Mouse (Mus musculus) kidney, embryonic 16.5 days (tissue): ENCODE measurements around the gene Ankrd34a. TPM values are rescaled to one million over a fixed set of nuclear protein-coding genes. Genes with fewer than 3 reads are reported as not detected.
A peak's percentile ranks its signal among the peaks of the same experiment; 100 is the strongest.
"Not testable (repeated sequence)": the region's sequence is repeated elsewhere in the genome, so short reads cannot be mapped to it uniquely, and the experiment has no call there.

Experiments used
- ATAC-seq: fragments of 200-750 bp; cut with Nextera tagmentation; 2 replicates; pipeline ENCODE4 v1.8.0; 2017; ENCODE audit warnings: moderate TSS enrichment; ENCODE audit not compliant: low FRiP score, low TSS enrichment
- H3K27ac ChIP-seq: fragments of 300-500 bp; sonication (generic); 2 replicates; pipeline ENCODE4 v1.5.1; 2014; ENCODE audit warnings: low read length
- H3K27me3 ChIP-seq: fragments of 300-500 bp; sonication (generic); 2 replicates; pipeline ENCODE4 v1.6.1; 2014; ENCODE audit warnings: low read length, control low read depth, mixed read lengths; ENCODE audit not compliant: insufficient read depth
- H3K36me3 ChIP-seq: fragments of 300-500 bp; sonication (generic); 2 replicates; pipeline ENCODE4 v1.6.1; 2014; ENCODE audit warnings: low read length, control low read depth, mixed read lengths; ENCODE audit not compliant: insufficient read depth
- H3K4me1 ChIP-seq: fragments of 300-500 bp; sonication (generic); 2 replicates; pipeline ENCODE4 v1.6.1; 2014; ENCODE audit warnings: low read length, control low read depth, mixed read lengths; ENCODE audit not compliant: insufficient read depth
- H3K4me2 ChIP-seq: fragments of 300-500 bp; sonication (generic); replicated peaks from 2 replicates; pipeline ENCODE4 v1.6.1; 2014; ENCODE audit warnings: low read depth, low read length
- H3K4me3 ChIP-seq: fragments of 300-500 bp; sonication (generic); 2 replicates; pipeline ENCODE4 v1.5.1; 2014; ENCODE audit warnings: mild to moderate bottlenecking, low read length
- H3K9ac ChIP-seq: fragments of 300-500 bp; sonication (generic); replicated peaks from 2 replicates; pipeline ENCODE4 v1.6.1; 2014; ENCODE audit warnings: low read length
- H3K9me3 ChIP-seq: fragments of 300-500 bp; sonication (generic); 2 replicates; pipeline ENCODE4 v1.6.1; 2016; ENCODE audit warnings: low read length, control low read depth
- WGBS: fragments of 180-500 bp; shearing (Covaris S2); extraction: QIAGEN DNeasy Blood & Tissue Kit; methylation state at CpG from one replicate; pipeline ENCODE4 v1.1.7; 2014; 5-methylcytosine and 5-hydroxymethylcytosine counted together
- polyA plus RNA-seq: library from polyadenylated mRNA; unstranded; fragments of >200 nt; fragmentation: Nextera tagmentation; extraction: Ambion mirVana; gene quantifications from 2 replicates; pipeline ENCODE4 v1.2.1, GENCODE M21; 2015

Ankrd34a gene
- polyA plus RNA-seq, 1 experiment from 2014 or later = 2.2 TPM

DNA sequence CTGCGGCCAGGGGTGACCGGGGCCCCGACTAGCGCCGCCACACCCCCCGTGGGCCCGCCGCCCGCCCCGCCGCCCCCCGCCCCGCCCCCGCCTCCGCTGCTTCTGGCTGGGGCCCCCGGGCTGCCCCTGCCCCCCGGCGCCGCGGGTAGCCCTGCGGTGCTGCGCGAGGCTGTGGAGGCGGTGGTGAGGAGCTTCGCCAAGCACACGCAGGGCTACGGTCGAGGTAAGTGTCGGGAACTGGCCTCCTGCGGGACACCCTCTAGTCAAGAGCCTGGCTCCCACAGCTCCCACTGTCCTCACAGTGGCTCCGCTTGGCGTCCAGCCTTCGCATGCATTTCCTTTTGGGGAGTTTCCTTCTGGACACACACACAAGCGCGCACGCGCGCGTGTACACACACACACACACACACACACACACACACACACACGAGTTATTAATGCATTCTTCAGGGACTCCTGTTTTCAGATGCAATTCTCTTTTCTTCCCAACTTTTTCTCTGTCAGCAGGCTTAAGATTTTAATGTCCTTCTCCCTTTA lies 4.9 kb downstream of the Ankrd34a start:
- H3K4me2 ChIP-seq = peak overlapping the region; percentile 73
- peak overlapping the region; percentile 71 for H3K4me3 ChIP-seq
- no peaks in the 10 kb centered on the region for H3K36me3 ChIP-seq
- peak overlapping the region; percentile 94 for H3K27ac ChIP-seq
- H3K9ac ChIP-seq = peak overlapping the region; percentile 81
- peaks cover 15% of the 10 kb centered on the region for H3K27me3 ChIP-seq
- no peaks in the 10 kb centered on the region for H3K9me3 ChIP-seq
- peak; percentile 56 for ATAC-seq
- 1% methylated on average over 33 of the region's 40 CpGs for WGBS
- H3K4me1 ChIP-seq = peaks cover 39% of the 10 kb centered on the region

DNA sequence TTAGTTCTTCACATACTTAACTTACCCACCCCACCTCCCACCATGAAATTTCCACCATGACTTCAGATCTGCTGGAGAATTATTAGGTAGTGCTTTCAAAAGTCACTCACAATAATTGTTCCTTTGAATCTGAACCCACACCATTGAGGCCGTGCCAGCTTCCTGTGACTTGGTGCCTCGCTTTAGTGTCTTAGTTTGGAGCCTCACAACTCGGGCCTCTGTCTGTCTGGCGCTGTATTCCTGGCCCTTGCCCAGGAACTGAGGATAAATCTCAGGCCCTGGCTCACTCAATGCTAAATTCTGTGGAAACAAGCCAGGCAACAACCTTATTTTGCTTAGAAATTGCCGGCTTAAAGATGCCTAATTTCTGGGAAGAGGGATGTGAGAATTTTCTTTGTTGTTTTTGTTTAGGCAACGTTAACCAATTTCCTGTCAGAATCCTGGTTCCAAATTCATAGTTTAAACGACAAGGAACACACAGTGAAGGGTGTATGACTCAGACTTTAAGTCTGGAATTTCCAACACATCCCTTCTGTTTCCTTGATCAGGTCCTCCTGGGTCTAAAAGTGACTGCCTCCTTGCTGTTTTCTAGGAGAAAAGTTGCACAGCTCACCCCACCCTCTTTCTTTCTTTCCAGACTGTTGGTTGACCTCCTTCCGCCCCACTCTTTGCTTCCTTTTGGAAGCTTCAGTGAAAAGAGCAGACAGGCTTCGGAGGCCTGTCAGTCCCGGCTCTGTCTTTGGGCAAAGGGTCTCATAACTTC lies 5.7 kb downstream of the Ankrd34a start:
- Histone ChIP-seq H3K27me3 (peaks cover 10% of the 10 kb centered on the region), H3K9me3 (no peaks in the 10 kb centered on the region), H3K36me3 (no peaks in the 10 kb centered on the region), H3K4me3 (peak overlapping the region; percentile 71), H3K4me2 (peak overlapping the region; percentile 73), H3K9ac (peak overlapping the region; percentile 81), H3K4me1 (peaks cover 31% of the 10 kb centered on the region), H3K27ac (peak overlapping the region; percentile 94)
- ATAC-seq = no peak
- WGBS = 21% methylated on average over 10 of the region's 10 CpGs

DNA sequence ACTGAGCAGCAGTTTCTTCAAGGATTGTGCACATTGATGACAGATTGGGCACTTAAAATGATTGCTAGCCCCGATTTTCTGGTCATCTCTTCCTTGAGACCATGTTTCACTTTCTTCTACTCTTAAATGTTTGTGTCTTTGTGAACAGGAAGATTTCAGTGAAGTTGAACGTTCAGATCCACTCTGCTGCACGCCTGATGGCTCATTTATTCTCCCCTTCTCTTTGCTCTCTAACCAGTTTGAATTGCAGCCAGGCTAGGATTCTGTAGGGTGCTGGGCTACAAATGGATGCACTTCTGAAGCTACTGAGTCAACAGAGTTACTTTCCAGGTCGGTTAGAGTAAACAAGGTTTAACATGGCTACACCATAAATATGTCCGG lies 6.3 kb downstream of the Ankrd34a start:
- no peak for ATAC-seq
- Histone ChIP-seq H3K4me2 (peak overlapping the region; percentile 73), H3K9me3 (no peaks in the 10 kb centered on the region), H3K4me1 (peaks cover 27% of the 10 kb centered on the region), H3K9ac (peak overlapping the region; percentile 81), H3K27me3 (peaks cover 10% of the 10 kb centered on the region), H3K4me3 (peak overlapping the region; percentile 71), H3K36me3 (no peaks in the 10 kb centered on the region), H3K27ac (peak overlapping the region; percentile 94)
- 14% methylated on average over 5 of the region's 5 CpGs for WGBS

DNA sequence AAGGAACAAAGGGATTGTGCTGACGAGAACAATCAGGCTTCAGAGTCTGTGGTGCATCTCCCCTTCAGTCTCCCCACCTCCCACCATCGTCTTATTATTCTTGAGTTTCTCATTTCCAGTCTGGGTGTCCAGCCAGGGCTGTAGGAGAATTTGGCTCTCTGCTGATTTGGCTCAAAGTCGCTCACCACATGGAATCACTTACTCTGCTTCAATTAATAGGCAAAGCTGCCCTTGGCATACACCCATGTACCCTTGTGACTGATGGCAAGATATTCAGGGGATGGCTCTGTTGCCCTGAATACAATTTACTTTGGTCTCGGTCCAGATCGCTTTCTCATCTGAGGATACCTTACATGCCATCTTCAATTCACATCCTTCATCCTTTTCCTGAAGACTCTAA lies 6.9 kb downstream of the Ankrd34a start:
- peak overlapping the region; percentile 71 for H3K4me3 ChIP-seq
- peak overlapping the region; percentile 81 for H3K9ac ChIP-seq
- peak overlapping the region; percentile 73 for H3K4me2 ChIP-seq
- H3K9me3 ChIP-seq = no peaks in the 10 kb centered on the region
- peak overlapping the region; percentile 94 for H3K27ac ChIP-seq
- peaks cover 21% of the 10 kb centered on the region for H3K4me1 ChIP-seq
- no peaks in the 10 kb centered on the region for H3K36me3 ChIP-seq
- 55% methylated on average over 5 of the region's 5 CpGs for WGBS
- H3K27me3 ChIP-seq = peaks cover 10% of the 10 kb centered on the region
- ATAC-seq = no peak

DNA sequence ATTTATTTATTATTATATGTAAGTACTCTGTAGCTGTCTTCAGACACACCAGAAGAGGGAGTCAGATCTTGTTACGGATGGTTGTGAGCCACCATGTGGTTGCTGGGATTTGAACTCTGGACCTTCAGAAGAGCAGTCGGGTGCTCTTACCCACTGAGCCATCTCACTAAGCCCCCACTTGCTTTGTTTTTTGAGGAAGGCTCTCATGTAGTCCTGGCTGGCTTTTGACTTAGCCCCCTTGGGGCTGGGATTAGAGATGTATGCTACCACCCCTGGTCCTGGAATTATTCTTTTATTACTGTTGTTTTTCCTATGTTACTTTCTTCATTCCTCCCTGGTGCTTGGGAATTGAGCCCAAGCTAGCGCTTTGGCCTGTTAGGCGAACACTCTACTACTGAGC lies 9.6 kb downstream of the Ankrd34a start:
- WGBS = 84% methylated on average over 3 of the region's 4 CpGs
- not testable (repeated sequence) for H3K9ac ChIP-seq, H3K27ac ChIP-seq, H3K9me3 ChIP-seq, H3K4me3 ChIP-seq, ATAC-seq, H3K27me3 ChIP-seq, H3K36me3 ChIP-seq, H3K4me2 ChIP-seq
- peaks cover 12% of the 10 kb centered on the region for H3K4me1 ChIP-seq

DNA sequence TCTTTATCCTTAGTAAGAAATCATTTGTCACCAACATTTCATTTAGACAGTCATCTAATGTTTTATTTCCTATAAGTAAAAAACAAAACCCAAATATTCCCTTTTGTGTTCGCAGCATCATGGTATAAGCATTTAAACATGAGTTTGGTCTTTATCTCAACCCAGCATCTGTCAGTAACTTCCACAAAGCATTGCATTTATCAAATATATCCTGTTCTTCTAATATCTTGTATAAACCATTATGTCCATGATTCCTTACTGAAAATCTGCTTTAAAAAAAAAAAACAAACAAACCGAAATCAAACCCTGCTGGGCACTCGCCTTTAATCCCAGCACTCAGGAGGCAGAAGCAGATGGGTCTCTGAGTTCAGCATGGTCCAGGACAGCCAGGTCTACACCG lies 10.2 kb downstream of the Ankrd34a start:
- no peak overlapping the region for H3K9ac ChIP-seq
- no peak overlapping the region for H3K4me2 ChIP-seq
- no peak for ATAC-seq
- no peaks in the 10 kb centered on the region for H3K9me3 ChIP-seq
- H3K4me1 ChIP-seq = peaks cover 12% of the 10 kb centered on the region
- H3K27me3 ChIP-seq = no peaks in the 10 kb centered on the region
- no peaks in the 10 kb centered on the region for H3K36me3 ChIP-seq
- no peak overlapping the region for H3K4me3 ChIP-seq
- no peak overlapping the region for H3K27ac ChIP-seq
- 88% methylated on average over 4 of the region's 4 CpGs for WGBS

DNA sequence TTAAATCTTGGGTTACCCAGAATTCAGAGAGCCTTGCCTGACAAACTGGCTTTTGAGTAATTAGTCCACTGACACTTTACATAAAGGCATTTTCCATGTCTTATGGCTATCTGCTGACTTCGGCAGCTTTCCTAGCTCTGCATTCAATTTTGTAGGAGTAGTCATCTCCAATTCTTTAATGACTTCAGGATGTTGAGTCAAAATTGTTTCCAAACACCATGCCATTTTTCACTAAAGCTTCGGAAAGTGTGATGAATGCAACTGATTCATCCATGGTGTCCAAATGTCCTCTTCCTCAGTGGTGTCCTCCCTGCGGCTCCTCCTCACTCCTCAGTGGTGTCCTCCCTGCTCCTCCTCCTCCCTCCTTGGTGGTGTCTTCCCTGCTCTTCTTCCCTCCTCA lies 21.5 kb downstream of the Ankrd34a start:
- H3K9ac ChIP-seq = no peak overlapping the region
- no peak for ATAC-seq
- no peak overlapping the region for H3K4me2 ChIP-seq
- no peak overlapping the region for H3K4me3 ChIP-seq
- H3K4me1 ChIP-seq = no peaks in the 10 kb centered on the region
- H3K27ac ChIP-seq = no peak overlapping the region
- H3K36me3 ChIP-seq = peaks cover 21% of the 10 kb centered on the region
- H3K27me3 ChIP-seq = no peaks in the 10 kb centered on the region
- H3K9me3 ChIP-seq = no peaks in the 10 kb centered on the region
- WGBS = 85% methylated on average over 3 of the region's 3 CpGs

DNA sequence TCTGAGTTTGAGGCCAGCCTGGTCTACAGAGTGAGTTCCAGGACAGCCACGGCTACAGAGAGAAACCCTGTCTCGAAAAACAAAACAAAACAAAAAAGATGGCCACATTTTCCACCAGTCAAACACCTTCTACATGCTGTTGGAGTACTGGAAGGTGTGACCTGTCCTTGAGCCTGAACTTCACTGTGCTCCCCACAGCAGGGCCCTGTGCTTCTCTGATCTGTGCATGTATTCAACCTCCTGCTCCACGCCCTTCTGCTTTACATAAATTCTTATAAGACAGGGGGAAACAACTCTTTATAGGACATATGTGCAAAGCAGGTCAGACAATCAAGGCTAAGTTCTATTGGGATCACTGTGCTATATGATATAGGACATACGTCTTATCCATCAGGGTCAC lies 26.8 kb downstream of the Ankrd34a start:
- no peak overlapping the region for H3K4me2 ChIP-seq
- ATAC-seq = no peak
- WGBS = 92% methylated on average over 4 of the region's 4 CpGs

DNA sequence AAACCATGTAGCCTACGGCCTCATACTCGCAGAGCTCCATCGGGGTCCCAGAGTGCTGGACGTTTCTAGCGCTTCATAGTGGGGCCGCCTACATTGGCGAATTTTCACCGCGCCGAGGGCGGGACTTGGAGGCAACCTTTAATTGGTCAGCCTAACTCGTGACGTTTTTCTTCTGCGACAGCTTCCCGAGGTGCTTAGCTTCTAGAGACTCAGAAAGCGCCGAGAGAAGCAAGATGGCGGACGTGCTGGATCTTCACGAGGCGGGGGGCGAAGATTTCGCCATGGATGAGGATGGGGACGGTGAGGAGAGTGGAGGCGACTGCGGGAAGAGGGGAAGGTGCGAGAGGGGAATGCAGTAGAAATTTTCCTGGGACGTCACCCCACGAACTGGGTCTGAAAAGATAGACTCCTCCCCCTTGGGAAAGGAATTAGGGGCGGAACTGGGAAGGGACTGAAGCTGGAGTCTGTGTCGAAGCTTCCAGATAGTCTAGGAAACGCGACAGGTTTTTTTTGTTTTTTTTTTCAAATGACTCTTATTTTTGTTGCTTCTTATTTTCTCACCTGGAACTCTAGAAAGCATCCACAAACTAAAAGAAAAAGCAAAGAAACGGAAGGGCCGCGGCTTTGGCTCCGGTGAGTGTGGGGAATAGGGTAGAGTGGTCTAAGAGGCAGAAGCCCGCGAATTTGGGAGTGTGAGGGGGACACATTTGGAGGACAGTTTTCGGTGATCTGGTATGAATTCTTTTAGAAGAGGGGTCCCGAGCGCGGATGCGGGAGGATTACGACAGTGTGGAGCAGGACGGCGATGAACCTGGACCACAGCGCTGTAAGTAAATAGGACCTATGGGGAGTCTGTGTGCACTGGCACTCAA lies 33.5 kb downstream of the Ankrd34a start, which contains the start of gene Rbm8a:
Gene Rbm8a (plus strand): TSS at position 205 of the 872 bp plus-strand sequence.
- H3K9me3 ChIP-seq = no peaks in the 10 kb centered on the region
- peak; percentile 92 for ATAC-seq
- H3K4me3 ChIP-seq = peak within 1 kb of the TSS; percentile 63
- H3K4me2 ChIP-seq = peak within 1 kb of the TSS; percentile 77
- H3K36me3 ChIP-seq = peaks cover 21% of the 10 kb centered on the region
- peak within 1 kb of the TSS; percentile 71 for H3K27ac ChIP-seq
- under 1% methylated on average over 48 of the region's 48 CpGs for WGBS
- H3K9ac ChIP-seq = peak within 1 kb of the TSS; percentile 83
- peaks cover 21% of the 10 kb centered on the region for H3K4me1 ChIP-seq
- no peaks in the 10 kb centered on the region for H3K27me3 ChIP-seq

More for the DNA sequence above, 26.8 kb downstream of the Ankrd34a start:
- Histone ChIP-seq H3K27me3 (no peaks in the 10 kb centered on the region), H3K4me3 (no peak overlapping the region), H3K4me1 (no peaks in the 10 kb centered on the region), H3K36me3 (peaks cover 30% of the 10 kb centered on the region), H3K27ac (no peak overlapping the region), H3K9ac (no peak overlapping the region), H3K9me3 (no peaks in the 10 kb centered on the region)
